Mouse (Mus musculus): ENCODE results near the gene Alad.

GRCm38 (mm10) chr4:62475131-62475530 lies 44.6 kb downstream of the Alad start:
- TF ChIP-seq POLR2A (IDR thresholded peaks at IDR 0.05; ENCODE audit: insufficient read depth, low read depth, low read length) (no peak), CTCF (IDR thresholded peaks at IDR 0.05; ENCODE audit: insufficient read depth, low read depth, low read length) (no peak)

Measured in olfactory bulb, adult 2 months (tissue).